Mouse (Mus musculus) C2C12 (cell line): Measurements from ENCODE around the gene Zc3h10. TPM values are rescaled to one million over a fixed set of nuclear protein-coding genes. Genes with fewer than 3 reads are reported as not detected.

ENCODE experiments used
- H3K27me3 ChIP-seq: one replicate; pipeline ENCODE4 v1.6.1; 2011; ENCODE audit not compliant: control insufficient read depth, insufficient read depth, insufficient read length
- H3K36me3 ChIP-seq: one replicate; pipeline ENCODE4 v1.6.1; 2011; ENCODE audit not compliant: control insufficient read depth, insufficient read depth
- H3K4me3 ChIP-seq: one replicate; pipeline ENCODE4 v1.5.1; 2011; ENCODE audit warnings: mild to moderate bottlenecking, control low read depth; ENCODE audit not compliant: poor library complexity, insufficient read depth, severe bottlenecking
- H3K79me2 ChIP-seq: one replicate; pipeline ENCODE4 v1.6.1; 2011; ENCODE audit not compliant: control insufficient read depth, insufficient read depth
- H3K79me3 ChIP-seq: one replicate; pipeline ENCODE4 v1.6.1; 2011; ENCODE audit warnings: low read depth, control low read depth
- H3ac ChIP-seq: one replicate; pipeline ENCODE3; 2011; ENCODE audit warnings: low read depth; ENCODE audit not compliant: control insufficient read depth, insufficient read length
- CEBPB ChIP-seq: IDR thresholded peaks from one replicate; pipeline ENCODE4 v1.6.1; 2011; ENCODE audit warnings: low read depth, mild to moderate bottlenecking, control low read depth, moderate library complexity
- CTCF ChIP-seq: IDR thresholded peaks from one replicate; pipeline ENCODE4 v1.5.1; 2011; ENCODE audit not compliant: control insufficient read depth, insufficient read depth, insufficient read length
- FOSL1 ChIP-seq: IDR thresholded peaks from one replicate; pipeline ENCODE4 v1.8.0; 2011; ENCODE audit warnings: mild to moderate bottlenecking, low read length; ENCODE audit not compliant: poor library complexity, insufficient read depth, severe bottlenecking
- MAX ChIP-seq: IDR thresholded peaks from one replicate; pipeline ENCODE4 v1.6.1; 2011; ENCODE audit warnings: mild to moderate bottlenecking, control low read depth
- MYOD1 ChIP-seq: IDR thresholded peaks from one replicate; pipeline ENCODE4 v1.6.1; 2011; ENCODE audit warnings: low read depth; ENCODE audit not compliant: control insufficient read depth, insufficient read length
- MYOG ChIP-seq: IDR thresholded peaks from one replicate; pipeline ENCODE4 v1.6.1; 2011; ENCODE audit not compliant: control insufficient read depth, insufficient read length; ENCODE audit errors: extremely low read depth
- USF1 ChIP-seq: IDR thresholded peaks from one replicate; pipeline ENCODE4 v1.6.1; 2011; ENCODE audit warnings: low read depth, mild to moderate bottlenecking, control low read depth, moderate library complexity
- long read RNA-seq, 2 experiments: library from polyadenylated mRNA; unstranded; transcript quantifications; one replicate each; pipeline ENCODE4 v2.0.0; 2019 to 2020
- polyA plus RNA-seq: library from polyadenylated mRNA; unstranded; fragments of >200 nt; fragmentation: generic; extraction: Trizol; gene quantifications from one replicate; pipeline ENCODE4 v1.2.1, GENCODE M21; 2012; ENCODE audit warnings: missing spikeins

The Zc3h10 gene
- 13.0 TPM for polyA plus RNA-seq
- long read RNA-seq, experiment 1, partial matches to known transcripts, result 0 of 7 reads
- long read RNA-seq, experiment 1, other reads (novel, unspliced or antisense), result 2 of 7 reads
- long read RNA-seq, experiment 2, transcript Zc3h10-201 (3 exons, 3,721 nt), result minor isoform, 10 of 37 reads
- long read RNA-seq, experiment 2, transcript Zc3h10-204 (3 exons, 992 nt), result major isoform, 19 of 37 reads
- long read RNA-seq, experiment 2, partial matches to known transcripts, result 1 of 37 reads
- long read RNA-seq, experiment 2, other reads (novel, unspliced or antisense), result 6 of 37 reads

- H3K36me3 ChIP-seq, result peaks cover 39% of the 10 kb centered on the region
- H3K79me3 ChIP-seq, result peaks cover 17% of the 10 kb centered on the region
- H3K79me2 ChIP-seq, result peaks cover 50% of the 10 kb centered on the region
- H3K27me3 ChIP-seq, result no peaks in the 10 kb centered on the region
- peak within 1 kb of the TSS; percentile 89 for H3ac ChIP-seq
- peak within 1 kb of the TSS; percentile 85 for H3K4me3 ChIP-seq
- TF ChIP-seq CTCF (peak; percentile 9), CEBPB (no peak), MYOG (peak; percentile 2), MYOD1 (no peak), MAX (peak; percentile 57), FOSL1 (no peak), USF1 (no peak)
Observed at GRCm38 (mm10) chr10:128547361-128548032, at the start of gene Zc3h10. Gene Zc3h10 (minus strand): TSS chr10:128547774.

DNA sequence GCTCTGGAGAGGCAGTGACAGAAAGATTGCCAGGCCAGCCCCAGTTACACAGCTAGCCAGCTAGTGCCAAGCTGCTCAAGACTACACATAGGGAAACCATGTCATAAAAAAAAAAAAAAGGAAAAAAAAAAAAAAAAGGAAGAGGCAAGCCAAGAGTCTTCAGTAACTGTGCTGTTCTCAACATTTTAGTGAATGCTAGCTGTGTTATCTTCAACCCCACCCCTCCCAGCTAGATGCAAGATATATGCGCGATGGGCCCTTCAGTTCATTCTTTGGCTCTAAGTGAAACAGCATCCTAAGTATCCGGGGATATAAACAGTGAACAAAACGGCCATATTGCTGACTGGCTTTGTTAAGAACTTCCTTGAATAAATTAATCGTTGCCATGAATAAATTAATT is 45.2 kb upstream of the Zc3h10 start:
- no peak overlapping the region for H3ac ChIP-seq
- TF ChIP-seq MAX (no peak), FOSL1 (no peak)
- no peaks in the 10 kb centered on the region for H3K36me3 ChIP-seq
- H3K4me3 ChIP-seq, result no peak overlapping the region
- H3K79me3 ChIP-seq, result no peaks in the 10 kb centered on the region
- H3K79me2 ChIP-seq, result no peaks in the 10 kb centered on the region
- H3K27me3 ChIP-seq, result no peaks in the 10 kb centered on the region

GRCm38 (mm10) chr10:128591436-128591835 is 43.9 kb upstream of the Zc3h10 start:
- H3K27me3 ChIP-seq, result no peaks in the 10 kb centered on the region
- H3K79me3 ChIP-seq, result no peaks in the 10 kb centered on the region
- H3K36me3 ChIP-seq, result no peaks in the 10 kb centered on the region
- no peaks in the 10 kb centered on the region for H3K79me2 ChIP-seq
- no peak overlapping the region for H3K4me3 ChIP-seq
- no peak overlapping the region for H3ac ChIP-seq
- TF ChIP-seq MAX, result no peak
- TF ChIP-seq USF1, result no peak
- TF ChIP-seq MYOG, result no peak
- TF ChIP-seq FOSL1, result no peak
- TF ChIP-seq CTCF, result no peak
- no peak for TF ChIP-seq CEBPB
- TF ChIP-seq MYOD1, result no peak

- Histone ChIP-seq H3K36me3 (no peaks in the 10 kb centered on the region), H3ac (peak overlapping the region; percentile 55), H3K27me3 (no peaks in the 10 kb centered on the region), H3K4me3 (peak overlapping the region; percentile 43), H3K79me2 (no peaks in the 10 kb centered on the region), H3K79me3 (no peaks in the 10 kb centered on the region)
- no peak for TF ChIP-seq MAX
- no peak for TF ChIP-seq MYOG
- no peak for TF ChIP-seq USF1
- TF ChIP-seq FOSL1, result no peak
- peak; percentile 71 for TF ChIP-seq MYOD1
- TF ChIP-seq CEBPB, result no peak
- TF ChIP-seq CTCF, result peak; percentile 72
Observed at GRCm38 (mm10) chr10:128590193-128590690, 42.7 kb upstream of the Zc3h10 start.

- no peaks in the 10 kb centered on the region for H3K36me3 ChIP-seq
- H3K4me3 ChIP-seq, result peak within 1 kb of the TSS; percentile 43
- H3K27me3 ChIP-seq, result no peaks in the 10 kb centered on the region
- H3K79me3 ChIP-seq, result no peaks in the 10 kb centered on the region
- H3K79me2 ChIP-seq, result no peaks in the 10 kb centered on the region
- peak within 1 kb of the TSS; percentile 57 for H3ac ChIP-seq
- TF ChIP-seq FOSL1 (no peak), USF1 (no peak), CTCF (no peak), MYOD1 (no peak), MYOG (no peak), CEBPB (no peak), MAX (no peak)
Observed at GRCm38 (mm10) chr10:128589464-128590192, 42.1 kb upstream of the Zc3h10 start, which contains the start of gene Erbb3. Gene Erbb3 (minus strand): TSS chr10:128589652.
